In the genomic region with DNA sequence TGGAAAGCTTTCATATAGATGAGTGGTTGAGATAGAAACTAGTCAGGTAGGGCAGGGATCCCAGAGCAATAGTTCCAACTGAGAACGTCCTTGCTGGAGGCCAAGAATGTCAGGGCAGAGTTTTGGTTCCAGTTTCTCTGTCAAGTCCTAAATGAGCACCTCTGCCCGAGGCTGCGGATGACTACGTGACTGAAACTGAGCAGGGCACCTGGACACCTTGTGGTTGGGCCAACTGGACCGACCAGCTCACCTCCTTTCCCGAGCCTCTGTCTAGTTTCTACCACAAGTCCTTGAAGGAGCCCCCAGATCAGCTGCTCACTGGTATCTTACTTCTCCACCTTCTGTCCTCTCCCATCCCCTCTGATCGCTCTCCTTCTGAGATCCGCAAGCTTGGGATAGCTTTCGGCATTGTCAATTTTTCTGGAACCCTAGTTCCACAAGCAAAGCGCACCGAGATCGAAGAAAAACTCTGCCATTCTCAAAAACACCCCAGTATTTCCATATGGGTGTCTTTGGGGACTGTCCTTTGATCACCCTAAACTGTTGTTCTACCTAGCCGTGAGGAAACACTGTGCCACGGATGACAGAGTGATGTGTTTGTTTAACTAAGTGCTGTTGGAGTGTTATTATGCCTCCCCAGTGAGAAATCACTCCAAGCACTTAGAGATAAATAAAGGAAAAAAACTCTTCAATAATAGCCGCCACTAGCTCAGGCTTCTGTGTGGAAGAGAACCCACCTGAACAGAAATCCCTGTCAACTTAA, we compare ENCODE assay signal across 12 mouse cellular contexts. TPM values are rescaled to one million over a fixed set of nuclear protein-coding genes. Genes with fewer than 3 reads are reported as not detected.
A peak's percentile ranks its signal among the peaks of the same experiment; 100 is the strongest.
DNase-seq lines count a peak whose midpoint lies in the region; ATAC-seq and TF ChIP-seq lines count a peak whose summit lies in the region.
"Had no signal": no experiment of that assay in that cellular context is flagged by ENCODE, and none has a peak within 500 bp of the region (broad histone marks: within the 10 kb centered on the region; RNA-seq: fewer than 3 reads in every experiment).

No protein-coding gene starts in this region.

- peak overlapping the region; percentile 45 for H3K4me2 ChIP-seq in kidney, embryonic 15.5 days
- no peak overlapping the region for H3K4me2 ChIP-seq in forebrain, postnatal 0 days (ENCODE audit: low read depth)
- H3K4me2 ChIP-seq: hindbrain, embryonic 12.5 days had no signal

- WGBS in kidney, embryonic 15.5 days, result 28% methylated on average over 15 of the region's 15 CpGs
- WGBS in forebrain, postnatal 0 days, result 76% methylated on average over 15 of the region's 15 CpGs

- no peaks in the 10 kb centered on the region for H3K9me3 ChIP-seq in kidney, embryonic 15.5 days (replicated peaks)
- no peaks in the 10 kb centered on the region for H3K9me3 ChIP-seq in forebrain, postnatal 0 days (ENCODE audit: low read length)
- H3K9me3 ChIP-seq: G1E; hindbrain, embryonic 12.5 days had no signal

- H3K9ac ChIP-seq in kidney, embryonic 15.5 days, result no peak overlapping the region
- H3K9ac ChIP-seq in forebrain, postnatal 0 days, result no peak overlapping the region
- H3K9ac ChIP-seq: hindbrain, embryonic 12.5 days had no signal

- ATAC-seq in kidney, embryonic 15.5 days (replicated peaks; ENCODE audit: low FRiP score), result no peak
- ATAC-seq in forebrain, postnatal 0 days, result no peak

- no peak overlapping the region for H3K27ac ChIP-seq in kidney, embryonic 15.5 days
- peak overlapping the region; percentile 17; the same call in 1 of the 2 replicates for H3K27ac ChIP-seq in testis, adult 2 months (ENCODE audit: control insufficient read depth, insufficient read depth, low read depth, low read length)
- H3K27ac ChIP-seq in forebrain, postnatal 0 days (ENCODE audit: low read depth, low read length), result no peak overlapping the region
- H3K27ac ChIP-seq: hindbrain, embryonic 12.5 days had no signal

- peak; percentile 17 for DNase-seq in adrenal gland, postnatal 14 days
- DNase-seq in adrenal gland, postnatal 4 days (ENCODE audit: low spot score in 2 of 2), result no peak
- no peak for DNase-seq in kidney, postnatal 10 days
- DNase-seq in testis, postnatal 10 days (ENCODE audit: low spot score), result no peak
- no peak for DNase-seq in layer of hippocampus, postnatal 10 days (ENCODE audit: low spot score in 2 of 2)
- no peak for DNase-seq in forebrain, postnatal 0 days
- DNase-seq: spleen, adult 18-20 months had no signal

- 0 out of 2 replicates have a peak overlapping the region, but pooled peaks have one; percentile 12 for H3K4me3 ChIP-seq in kidney, embryonic 15.5 days (replicated peaks)
- H3K4me3 ChIP-seq in testis, adult 2 months (ENCODE audit: control insufficient read depth, low read depth, low read length), result no peak overlapping the region
- no peak overlapping the region for H3K4me3 ChIP-seq in forebrain, postnatal 0 days (ENCODE audit: low read depth, low read length)
- H3K4me3 ChIP-seq: erythroblast, embryonic 14.5 days; hindbrain, embryonic 12.5 days had no signal

- H3K36me3 ChIP-seq in kidney, embryonic 15.5 days, result no peaks in the 10 kb centered on the region
- no peaks in the 10 kb centered on the region for H3K36me3 ChIP-seq in testis, adult 2 months (ENCODE audit: control insufficient read depth, insufficient read depth, low read length)
- no peaks in the 10 kb centered on the region for H3K36me3 ChIP-seq in forebrain, postnatal 0 days (ENCODE audit: insufficient read depth)
- H3K36me3 ChIP-seq: G1E; hindbrain, embryonic 12.5 days had no signal

- peaks cover 16% of the 10 kb centered on the region for H3K4me1 ChIP-seq in kidney, embryonic 15.5 days
- H3K4me1 ChIP-seq in testis, adult 2 months (ENCODE audit: control insufficient read depth, insufficient read depth, low read length), result 0 out of 2 replicates have a peak, but pooled peaks cover 8% of the 10 kb centered on the region
- H3K4me1 ChIP-seq in forebrain, postnatal 0 days (ENCODE audit: insufficient read depth), result no peaks in the 10 kb centered on the region

- TF ChIP-seq CTCF in testis, adult 2 months (IDR thresholded peaks at IDR 0.05; ENCODE audit: control insufficient read depth, insufficient read depth, insufficient replicate concordance, low read depth, low read length), result no peak
- no peak for TF ChIP-seq CTCF in forebrain, postnatal 0 days (IDR thresholded peaks at IDR 0.05; ENCODE audit: low read depth)

- no peak for TF ChIP-seq POLR2A in testis, adult 2 months (IDR thresholded peaks at IDR 0.05; ENCODE audit: control insufficient read depth, low read depth, low read length)

- peaks cover 37% of the 10 kb centered on the region for H3K27me3 ChIP-seq in kidney, embryonic 15.5 days
- H3K27me3 ChIP-seq in testis, adult 2 months (ENCODE audit: control insufficient read depth, insufficient read depth, low read length), result no peaks in the 10 kb centered on the region
- no peaks in the 10 kb centered on the region for H3K27me3 ChIP-seq in forebrain, postnatal 0 days (ENCODE audit: insufficient read depth, low read length)
- H3K27me3 ChIP-seq: hindbrain, embryonic 12.5 days had no signal

RNA-seq across cellular contexts. Expression of a gene that starts 31.2 kb away (rescaled TPM):
- 9.5 and 122 TPM in 2 replicates for total RNA-seq in adrenal gland, postnatal 14 days (2021)
- total RNA-seq in adrenal gland, postnatal 4 days (2021), result 10 to 100 TPM in 1 of 2 experiments, 1 to 10 TPM in 1; 1.3 to 23.9 TPM
- 2.4 and 3.5 TPM in 2 replicates for polyA plus RNA-seq in kidney, embryonic 15.5 days (2015; fragmentation: Nextera tagmentation; extraction: Ambion mirVana)
- polyA plus RNA-seq in testis, adult 2 months (2012; rRNA removed), result 0.12 TPM in 1 of 2 replicates, not detected in the other
- total RNA-seq in layer of hippocampus, postnatal 10 days (2021), result under 1 TPM in 1 of 2 experiments, not detected in 1; 0.32 TPM
- total RNA-seq in forebrain, postnatal 0 days (2014; rRNA removed), result 1.1 and 2.1 TPM in 2 replicates
- polyA plus RNA-seq in forebrain, postnatal 0 days (2015; fragmentation: Nextera tagmentation; extraction: Ambion mirVana), result 0.69 and 0.73 TPM in 2 replicates
- total RNA-seq: G1E had no signal
- polyA plus RNA-seq: erythroblast, embryonic 14.5 days; G1E had no signal
